17 mouse cellular contexts compared by ENCODE assay signal in the genomic region with DNA sequence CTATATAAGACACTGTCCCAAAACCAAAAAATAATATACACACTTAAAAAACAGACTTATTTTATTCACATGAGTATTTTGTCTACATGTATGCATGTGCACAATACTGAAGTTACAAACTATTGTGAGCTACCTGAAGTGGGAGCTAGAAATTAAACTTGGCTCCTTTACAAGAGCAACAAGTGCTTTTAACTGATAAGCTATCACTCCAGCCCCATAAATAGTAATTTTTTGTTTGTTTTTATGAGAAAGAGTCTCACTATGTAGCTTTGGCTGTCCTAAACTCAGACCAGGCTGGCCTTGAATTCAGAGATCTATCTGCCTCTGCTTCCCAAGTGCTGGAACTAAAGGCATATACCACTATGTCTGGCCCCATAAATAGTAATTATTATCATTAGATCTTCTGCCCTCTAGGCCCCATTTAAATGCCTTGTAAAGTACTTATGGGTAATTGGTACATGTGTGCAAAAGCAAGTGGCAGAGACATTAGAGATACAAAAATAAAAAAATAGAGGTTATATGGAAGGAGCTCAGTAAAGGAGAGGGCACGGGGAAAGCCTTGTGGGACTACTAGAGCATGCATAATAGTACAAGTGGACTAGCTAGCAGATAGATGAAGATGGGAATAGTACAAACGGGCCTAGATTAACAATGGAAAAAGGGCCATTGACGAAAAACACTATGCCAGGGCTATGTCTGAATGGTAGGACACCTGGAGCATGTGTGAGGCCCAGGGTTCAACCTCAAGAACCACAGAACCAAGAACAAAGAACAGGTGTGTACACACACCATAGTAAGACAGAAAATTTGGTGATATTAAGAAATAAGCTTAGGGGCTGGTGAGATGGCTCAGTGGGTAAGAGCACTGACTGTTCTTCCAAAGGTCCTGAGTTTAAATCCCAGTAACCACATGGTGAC. TPM values are rescaled to one million over a fixed set of nuclear protein-coding genes. Genes with fewer than 3 reads are reported as not detected.
A peak's percentile ranks its signal among the peaks of the same experiment; 100 is the strongest.
DNase-seq lines count a peak whose midpoint lies in the region; ATAC-seq and TF ChIP-seq lines count a peak whose summit lies in the region.
"Had no signal": no experiment of that assay in that cellular context is flagged by ENCODE, and none has a peak within 500 bp of the region (broad histone marks: within the 10 kb centered on the region; RNA-seq: fewer than 3 reads in every experiment).

No protein-coding gene starts in this region.

- 0 out of 2 replicates have a peak, but pooled peaks have one; percentile 27 for ATAC-seq in monocyte, adult 5-6 weeks (replicated peaks; ENCODE audit: insufficient number of reproducible peaks, low FRiP score, low TSS enrichment, poor library complexity, severe bottlenecking)
- ATAC-seq: forebrain, postnatal 0 days had no signal

- H3K79me2 ChIP-seq in heart, adult 2 months (replicated peaks; ENCODE audit: control insufficient read depth, insufficient read depth, low read length) = no peaks in the 10 kb centered on the region; the same call in 1 of the 2 replicates

- H3K4me1 ChIP-seq in heart, adult 2 months (ENCODE audit: control insufficient read depth, insufficient read depth, low read length) = 0 out of 2 replicates have a peak, but pooled peaks cover 1% of the 10 kb centered on the region
- H3K4me1 ChIP-seq in spleen, adult 2 months (ENCODE audit: control insufficient read depth, insufficient read depth, insufficient read length) = no peaks in the 10 kb centered on the region
- H3K4me1 ChIP-seq: embryonic facial prominence, embryonic 12.5 days had no signal

- TF ChIP-seq POLR2A in heart, adult 2 months (IDR thresholded peaks at IDR 0.05; ENCODE audit: insufficient read depth, low read depth, low read length) = no peak
- TF ChIP-seq POLR2A in spleen, adult 2 months (IDR thresholded peaks at IDR 0.05; ENCODE audit: low read depth, low read length) = no peak

- no peak overlapping the region for H3K4me3 ChIP-seq in heart, adult 2 months
- no peak overlapping the region for H3K4me3 ChIP-seq in spleen, adult 2 months (ENCODE audit: extremely low read depth, insufficient read depth, insufficient read length)
- H3K4me3 ChIP-seq: embryonic facial prominence, embryonic 12.5 days; heart, embryonic 12.5 days had no signal

- TF ChIP-seq EP300 in heart, adult 2 months (IDR thresholded peaks at IDR 0.05; ENCODE audit: insufficient read depth, low read depth, low read length) = no peak

- WGBS in heart, adult 2 months = 78% methylated on average over 3 of the region's 3 CpGs
- WGBS in spleen, adult 2 months = 31% methylated on average over 3 of the region's 3 CpGs

- no peak for TF ChIP-seq CTCF in heart, adult 2 months (IDR thresholded peaks at IDR 0.05)
- TF ChIP-seq CTCF in spleen, adult 2 months (IDR thresholded peaks at IDR 0.05; ENCODE audit: extremely low read depth, insufficient read depth, insufficient read length, insufficient replicate concordance) = no peak

- H3K9ac ChIP-seq in heart, adult 2 months (ENCODE audit: low read depth, low read length) = no peak overlapping the region
- H3K9ac ChIP-seq: embryonic facial prominence, embryonic 12.5 days; forebrain, postnatal 0 days; heart, embryonic 12.5 days had no signal

- no peak for DNase-seq in heart, adult 2 months
- no peak for DNase-seq in heart, postnatal 14 days
- no peak for DNase-seq in spleen, adult 2 months (ENCODE audit: low read depth in 1 of 2, low spot score in 2 of 2)
- DNase-seq in spleen, postnatal 4 days (ENCODE audit: low spot score in 2 of 2) = no peak
- no peak for DNase-seq in T-cell, adult 2 months (ENCODE audit: low spot score)
- no peak for DNase-seq in B cell, adult 2 months
- no peak for DNase-seq in lung, postnatal 25 days (ENCODE audit: low spot score)
- DNase-seq: adrenal gland, postnatal 25 days; cerebellum, adult 18-20 months; forebrain, postnatal 0 days; kidney, postnatal 10 days had no signal

- peaks cover 11% of the 10 kb centered on the region for H3K36me3 ChIP-seq in heart, adult 2 months (ENCODE audit: control insufficient read depth, insufficient read depth, low read length)
- peaks cover 10% of the 10 kb centered on the region for H3K36me3 ChIP-seq in spleen, adult 2 months (ENCODE audit: control insufficient read depth, insufficient read depth, low read length)

- H3K27me3 ChIP-seq in heart, adult 2 months (ENCODE audit: control insufficient read depth, insufficient read depth, low read length) = no peaks in the 10 kb centered on the region
- H3K27me3 ChIP-seq in spleen, adult 2 months (ENCODE audit: control insufficient read depth, insufficient read depth, low read length) = no peaks in the 10 kb centered on the region
- H3K27me3 ChIP-seq: embryonic facial prominence, embryonic 12.5 days; heart, embryonic 12.5 days had no signal

- H3K27ac ChIP-seq in heart, adult 2 months = peak overlapping the region; percentile 41
- peak overlapping the region; percentile 93; the same call in 1 of the 2 replicates for H3K27ac ChIP-seq in spleen, adult 2 months (ENCODE audit: insufficient read depth, low read length)
- H3K27ac ChIP-seq: embryonic facial prominence, embryonic 12.5 days had no signal

- intact Hi-C loops in heart, adult 2 months (cut with DNase I) = no loop called here
- intact Hi-C loops in heart, postnatal 14 days (cut with DNase I) = no loop called here

RNA-seq across cellular contexts. Expression of gene Cep85, which starts 21.1 kb away (rescaled TPM):
- total RNA-seq in heart, adult 2 months (2021) = 10 to 100 TPM; 54.4 to 63.2 TPM
- polyA plus RNA-seq in heart, adult 2 months (2012; rRNA removed) = 52.2 and 73.7 TPM in 2 replicates
- 10 to 100 TPM; 31.5 to 33.7 TPM for total RNA-seq in heart, postnatal 14 days (2021)
- polyA plus RNA-seq in spleen, adult 2 months (2012; rRNA removed) = 15.2 and 20.8 TPM in 2 replicates
- 21.6 to 36.1 TPM (median 24.2 TPM) in 3 replicates for total RNA-seq in monocyte, adult 5-6 weeks (2017)

RNA-seq across cellular contexts. Expression of gene Gm7534, which starts 37.0 kb away (rescaled TPM):
- total RNA-seq in heart, adult 2 months (2021) = not detected
- not detected in 2 replicates for polyA plus RNA-seq in heart, adult 2 months (2012; rRNA removed)
- total RNA-seq in heart, postnatal 14 days (2021) = not detected
- polyA plus RNA-seq in spleen, adult 2 months (2012; rRNA removed) = not detected in 2 replicates
- total RNA-seq in monocyte, adult 5-6 weeks (2017) = not detected in 3 replicates
- total RNA-seq: adrenal gland, postnatal 25 days; forebrain, postnatal 0 days; layer of hippocampus, postnatal 25 days had no signal
- polyA plus RNA-seq: embryonic facial prominence, embryonic 12.5 days; forebrain, postnatal 0 days; heart, embryonic 12.5 days; limb, embryonic 14.5 days; neural tube, embryonic 11.5 days had no signal

RNA-seq across cellular contexts. Expression of gene Sh3bgrl3, which starts 37.2 kb away (rescaled TPM):
- 10 to 100 TPM; 34.3 to 45.7 TPM for total RNA-seq in heart, adult 2 months (2021)
- 98.9 and 139 TPM in 2 replicates for polyA plus RNA-seq in heart, adult 2 months (2012; rRNA removed)
- 10 to 100 TPM; 47.4 to 51.4 TPM for total RNA-seq in heart, postnatal 14 days (2021)
- polyA plus RNA-seq in spleen, adult 2 months (2012; rRNA removed) = 1,465 and 2,211 TPM in 2 replicates
- 320 to 400 TPM (median 328 TPM) in 3 replicates for total RNA-seq in monocyte, adult 5-6 weeks (2017)
